Mouse (Mus musculus) common myeloid progenitor, adult 5-6 weeks (primary cell): Measurements from ENCODE around the gene Mapk8ip1. TPM values are rescaled to one million over a fixed set of nuclear protein-coding genes. Genes with fewer than 3 reads are reported as not detected.
A peak's percentile ranks its signal among the peaks of the same experiment; 100 is the strongest.

Experiments
- ATAC-seq: replicated peaks from 2 replicates; pipeline ENCODE4 v1.8.0; 2016; ENCODE audit warnings: low read depth, mild to moderate bottlenecking, moderate TSS enrichment, inconsistent platforms; ENCODE audit not compliant: poor library complexity, severe bottlenecking
- total RNA-seq: library from RNA; stranded (forward); fragments of 200-1000, 187-1606 nt; gene quantifications from 2 replicates; pipeline ENCODE4 v1.2.3, GENCODE M21; 2017

Gene Mapk8ip1
- total RNA-seq: not detected in 2 replicates

DNA sequence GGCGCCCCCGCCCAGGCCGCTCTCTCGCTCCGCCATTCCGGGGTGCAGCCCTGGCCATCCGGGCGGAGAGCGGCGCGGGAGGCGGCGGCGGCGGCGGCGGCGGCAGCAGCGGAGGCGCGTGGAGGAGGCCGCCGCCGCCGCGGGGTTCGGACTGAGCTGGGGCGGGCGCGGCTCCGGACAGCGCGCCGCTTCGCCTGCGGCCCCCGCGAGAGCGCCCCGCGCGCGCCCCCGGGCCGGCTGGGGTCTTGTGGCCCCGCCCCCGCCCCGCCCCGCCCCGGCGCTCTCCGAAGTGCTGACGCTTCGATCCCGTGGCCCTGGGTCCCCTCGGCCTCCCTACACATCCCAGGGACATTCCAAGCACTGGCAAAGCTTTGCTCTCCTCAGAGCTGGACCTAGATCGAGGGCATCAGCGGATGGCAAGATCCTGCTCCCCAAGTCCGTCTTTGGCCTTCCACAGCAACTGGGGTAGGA, at the start of gene Mapk8ip1:
Gene Mapk8ip1 (minus strand): TSS at position 173 of the 471 bp plus-strand sequence.
- ATAC-seq: peak; percentile 39

DNA sequence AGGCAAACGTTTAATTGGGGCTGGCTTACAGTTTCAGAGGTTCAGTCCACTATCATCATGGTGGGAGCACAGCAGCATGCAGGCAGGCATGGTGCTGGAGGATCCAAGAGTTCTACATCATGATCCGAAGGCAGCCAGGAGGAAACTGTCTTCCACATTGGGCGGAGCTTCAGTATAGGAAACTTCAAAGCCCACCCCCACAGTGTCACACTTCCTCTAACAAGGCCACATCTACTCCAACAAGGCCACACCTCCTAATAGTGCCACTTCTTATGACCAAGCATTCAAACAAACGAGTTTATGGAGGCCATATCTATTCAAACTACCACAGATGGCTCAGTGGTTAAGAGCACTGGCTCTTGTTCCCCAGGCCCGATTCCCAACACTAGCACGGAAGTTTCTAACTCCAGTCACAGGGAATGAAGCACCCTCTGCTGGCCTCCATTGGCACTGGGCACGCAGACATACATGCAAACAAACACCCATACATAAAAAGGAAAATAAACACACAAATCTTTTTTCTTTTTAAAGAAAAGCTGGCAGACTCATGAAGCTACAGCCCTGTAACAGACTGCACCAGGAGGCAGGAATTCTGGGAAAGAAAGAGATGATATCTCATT, 46.2 kb upstream of the Mapk8ip1 start:
- no peak for ATAC-seq

DNA sequence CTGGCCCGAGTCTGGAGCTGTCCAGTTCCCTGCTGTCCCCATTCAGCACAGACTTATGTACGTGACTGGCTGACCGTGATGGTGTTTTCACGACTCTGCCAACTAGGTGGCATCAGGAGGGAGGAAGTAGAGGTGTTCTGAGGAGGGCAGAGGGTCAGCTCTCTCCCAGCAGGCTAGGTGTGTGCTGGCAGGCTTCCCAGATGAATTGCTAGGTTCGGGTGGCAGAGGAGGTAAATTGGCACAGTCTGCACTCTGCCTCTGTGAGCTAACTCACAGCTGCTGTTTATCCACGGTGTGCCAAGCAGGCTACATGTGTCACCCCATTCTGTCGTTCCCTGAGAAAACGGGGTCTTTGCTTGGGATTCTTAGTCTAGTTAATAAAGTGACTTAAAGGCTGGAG, 45.6 kb upstream of the Mapk8ip1 start:
- no peak for ATAC-seq

DNA sequence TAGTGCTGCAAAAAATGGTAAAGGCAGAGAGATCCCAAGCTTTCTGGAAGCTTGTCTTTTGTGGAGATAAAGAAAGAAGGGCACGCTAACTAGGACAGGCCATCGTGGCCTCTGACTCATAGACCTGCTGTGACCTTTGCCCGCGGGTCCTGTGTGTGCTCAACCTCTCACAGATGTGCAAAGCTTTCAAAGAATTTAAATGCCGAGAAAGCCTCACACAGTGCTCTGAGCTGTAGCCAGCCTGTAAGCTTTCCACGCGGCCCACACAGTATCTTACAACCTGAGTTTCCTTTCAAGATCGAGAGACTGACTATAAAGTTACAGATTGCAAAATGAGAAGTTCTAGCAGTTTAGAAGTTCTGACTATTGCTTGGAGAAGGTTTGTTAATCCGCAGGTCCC, 44.8 kb upstream of the Mapk8ip1 start:
- ATAC-seq: no peak

DNA sequence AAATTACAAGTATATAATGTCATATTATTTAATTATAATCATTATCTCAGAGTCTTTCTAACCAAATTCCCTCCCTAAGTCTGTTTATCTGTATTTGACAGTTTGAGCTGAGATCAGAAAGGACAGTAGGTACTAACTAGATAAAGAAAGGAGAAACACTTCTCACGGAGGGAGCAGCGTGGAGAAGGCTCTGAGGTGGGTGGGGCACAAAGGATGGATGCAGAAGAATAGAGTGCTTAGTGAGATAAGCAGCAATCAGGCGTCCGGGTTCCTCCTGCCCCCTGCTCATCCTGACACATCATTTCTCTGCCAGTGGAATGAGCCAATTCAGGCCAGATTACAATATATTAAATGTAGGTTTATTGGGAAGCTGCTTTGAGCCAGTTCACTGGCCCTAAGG, 43.3 kb upstream of the Mapk8ip1 start:
- peak; percentile 83 for ATAC-seq

DNA sequence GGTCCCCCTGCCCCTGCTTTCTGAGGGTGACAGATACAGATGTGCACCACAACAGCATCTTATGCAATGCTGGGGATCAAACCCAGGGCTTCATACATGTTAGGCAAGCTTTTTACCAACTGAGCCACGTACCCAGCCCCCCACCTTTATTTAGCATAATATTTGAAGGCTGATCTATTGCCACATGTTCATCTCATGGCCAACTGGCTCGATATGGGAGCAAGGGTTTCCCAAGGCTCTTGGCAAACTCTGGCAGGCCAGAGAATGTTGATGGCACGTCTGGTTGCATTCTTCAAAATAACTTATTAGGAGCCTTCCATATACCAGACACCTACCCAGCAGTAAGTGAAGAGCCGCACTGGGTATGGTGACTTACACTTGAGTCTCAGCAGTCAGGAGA, 42.2 kb upstream of the Mapk8ip1 start:
- ATAC-seq: no peak

DNA sequence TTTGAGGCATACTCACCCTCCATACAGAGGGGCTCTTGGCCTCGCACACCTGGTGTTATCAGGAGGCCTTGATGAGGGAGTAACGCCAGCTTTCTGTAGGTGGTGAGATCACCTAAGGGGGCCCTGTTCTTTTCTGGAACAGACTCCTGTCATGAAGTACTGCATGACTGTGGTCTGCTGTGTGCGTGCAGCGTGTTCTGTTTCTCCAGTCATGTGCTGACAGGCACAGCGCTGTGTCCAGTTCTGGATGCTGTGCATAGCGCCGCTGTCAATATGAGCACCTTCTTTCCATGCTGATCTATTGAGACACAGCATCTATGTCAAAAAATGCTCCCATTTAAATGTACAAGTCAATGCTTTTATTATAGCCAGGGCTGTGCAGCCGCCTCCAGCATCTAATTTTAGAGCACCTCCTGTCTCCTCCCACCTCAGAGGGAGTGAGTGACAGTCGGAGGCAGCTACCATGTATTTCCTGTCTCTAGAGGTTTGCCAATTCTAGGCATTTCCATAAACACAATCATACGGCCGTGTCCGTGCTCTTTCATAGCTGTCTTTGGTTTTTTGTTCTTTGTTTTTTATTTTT, 41.4 kb upstream of the Mapk8ip1 start:
- peak; percentile 43; the same call in 1 of the 2 replicates for ATAC-seq

DNA sequence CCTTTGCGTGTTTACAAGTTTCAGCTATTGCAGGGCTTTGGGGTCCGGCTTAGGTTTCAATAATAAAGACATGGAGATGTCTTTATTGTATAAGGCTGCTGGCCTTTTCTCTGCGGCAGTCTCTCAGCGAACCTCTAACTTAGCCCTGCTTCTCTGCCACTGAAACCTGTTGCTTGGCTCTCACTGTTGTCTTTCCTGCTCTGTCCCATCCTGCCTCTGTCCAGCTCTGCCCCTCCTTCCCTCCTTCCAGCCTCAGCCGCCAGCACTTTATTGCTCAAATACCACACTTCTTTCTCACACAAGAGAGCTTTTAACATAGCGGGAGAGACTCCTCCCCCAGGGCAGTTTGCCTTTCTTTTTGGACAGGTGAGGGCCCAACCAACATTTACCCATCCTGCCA, 39.4 kb upstream of the Mapk8ip1 start:
- ATAC-seq: no peak

DNA sequence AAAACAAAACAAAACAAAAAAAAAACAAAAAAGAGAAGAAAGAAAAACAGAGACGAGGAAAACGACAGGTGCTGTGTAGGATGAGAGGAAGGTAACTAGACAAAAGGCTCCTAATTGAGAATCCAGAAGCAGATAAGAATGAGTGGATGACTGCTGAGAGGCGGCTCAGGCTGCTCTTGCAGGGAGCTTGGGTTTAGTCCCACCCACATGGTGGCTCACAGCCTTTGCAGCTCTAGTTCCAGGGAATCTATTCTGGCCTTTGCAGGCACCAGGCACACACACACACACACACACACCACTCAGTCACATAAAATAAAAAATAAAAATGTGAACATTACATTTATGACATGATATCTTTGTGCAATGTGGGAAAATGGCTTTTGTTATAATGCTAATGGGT, 37.5 kb upstream of the Mapk8ip1 start:
- ATAC-seq: no peak

DNA sequence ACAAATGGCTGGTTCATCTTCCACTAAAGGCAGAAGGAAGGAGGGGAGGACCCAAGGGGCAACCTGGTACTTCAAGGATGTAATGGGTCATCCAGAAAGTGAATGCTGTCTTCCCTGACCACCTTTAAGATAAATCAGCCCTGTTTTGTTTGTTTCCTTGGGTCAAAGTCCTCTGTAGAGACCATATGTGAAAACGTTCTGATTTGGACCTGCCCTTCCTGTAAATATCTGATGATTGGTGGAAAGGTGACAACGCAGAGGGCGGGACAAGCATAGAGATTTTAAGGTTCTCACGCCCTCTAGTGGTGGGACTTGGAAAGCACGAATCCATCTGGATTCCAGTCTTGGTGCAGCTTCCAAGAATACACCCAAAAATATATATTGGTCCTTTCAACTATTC, 36.8 kb upstream of the Mapk8ip1 start:
- ATAC-seq: peak; percentile 36

DNA sequence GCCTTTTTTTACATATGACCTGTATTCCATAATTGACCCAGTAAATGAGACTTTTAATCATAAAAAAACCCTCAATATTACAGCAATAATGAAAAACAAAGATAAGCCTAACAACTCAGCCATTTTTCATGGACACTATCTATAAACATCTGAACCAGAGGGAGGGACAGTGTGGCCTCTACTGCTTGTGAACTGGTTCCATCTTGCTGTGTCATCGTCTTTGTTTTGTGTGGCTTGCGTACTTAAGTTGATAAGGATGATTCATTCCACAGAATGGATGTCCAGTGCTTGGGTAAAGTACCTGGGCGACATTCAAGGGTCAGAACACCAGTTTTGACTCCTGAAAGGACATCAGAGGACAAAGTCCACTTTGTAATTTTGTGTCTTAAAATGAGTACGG, 36.3 kb upstream of the Mapk8ip1 start:
- ATAC-seq: no peak

DNA sequence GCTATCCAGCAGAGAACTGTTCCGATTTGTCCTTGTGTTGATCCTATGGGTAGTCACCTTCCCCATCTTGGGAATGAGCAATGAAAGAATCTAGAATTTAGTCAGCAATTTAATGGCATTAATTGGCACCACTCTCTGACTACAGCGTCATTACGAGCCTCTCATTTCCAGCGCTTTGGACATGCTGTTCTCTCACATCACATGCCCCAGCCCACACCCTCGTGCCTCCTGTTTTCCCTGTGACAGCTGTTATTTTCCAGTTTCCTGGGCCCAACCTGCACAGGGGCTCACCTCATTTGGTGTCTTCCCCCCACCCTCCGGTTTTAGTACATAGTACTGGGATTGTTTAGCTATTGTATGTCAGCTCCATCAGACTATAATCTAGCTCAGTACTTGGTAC, 34.0 kb upstream of the Mapk8ip1 start:
- no peak for ATAC-seq

DNA sequence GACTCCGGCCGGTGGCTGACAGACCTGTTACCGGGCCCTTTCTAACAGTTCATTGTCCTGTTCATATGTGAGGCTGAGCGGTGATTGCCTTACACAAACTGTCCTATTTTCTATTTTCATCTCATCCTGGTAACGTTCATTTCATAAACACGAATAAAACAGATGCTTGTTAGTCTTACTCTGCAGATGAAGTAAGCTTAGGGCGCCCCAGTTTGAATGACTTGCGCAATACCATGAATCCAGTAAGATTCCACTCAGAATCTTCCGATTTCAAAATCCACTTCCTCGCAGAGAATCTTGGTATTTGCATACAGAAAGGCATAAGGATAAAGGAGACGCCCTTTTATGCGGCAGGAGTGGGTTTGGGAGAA, 33.3 kb upstream of the Mapk8ip1 start:
- 0 out of 2 replicates have a peak, but pooled peaks have one; percentile 2 for ATAC-seq

DNA sequence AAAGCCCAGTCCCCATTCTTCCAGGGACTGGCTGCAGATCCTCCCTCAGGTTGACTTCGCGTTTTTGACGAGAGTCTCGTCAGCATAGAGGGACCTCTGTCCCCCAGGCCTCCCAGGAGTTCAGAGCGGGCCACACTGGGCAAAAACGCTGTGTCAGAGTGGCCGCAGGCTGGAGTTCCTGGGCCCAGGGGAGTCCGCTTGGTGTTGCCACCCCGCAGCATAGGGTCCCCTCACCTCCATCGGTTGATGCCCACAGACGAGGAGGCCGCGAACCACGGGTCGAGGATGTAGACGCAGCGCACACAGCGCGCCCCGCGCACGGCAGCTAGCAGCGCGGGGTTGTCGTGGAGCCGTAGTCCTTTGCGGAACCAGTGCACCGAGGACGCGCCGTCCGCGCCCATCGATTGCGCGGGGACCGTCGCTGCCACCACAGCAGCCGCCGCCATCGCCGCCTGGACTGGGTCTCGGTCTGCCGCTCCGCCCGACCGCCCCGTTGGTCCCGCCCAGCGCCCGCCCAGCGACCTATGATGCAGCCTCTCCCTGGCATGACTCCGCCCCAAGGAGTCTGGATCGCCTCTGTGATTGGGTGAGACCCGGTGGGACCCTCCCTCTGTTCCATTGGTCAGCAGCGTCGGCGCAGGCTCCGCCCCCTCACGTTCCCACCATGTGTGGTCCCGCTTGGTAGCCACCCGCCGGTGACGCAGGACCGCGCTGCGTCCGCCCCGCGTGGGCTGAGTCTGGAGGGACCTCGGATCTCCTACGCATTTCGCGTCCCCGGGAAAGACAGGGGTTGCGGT, 32.7 kb upstream of the Mapk8ip1 start, which contains the start of gene Cry2:
Gene Cry2 (minus strand): TSS at position 466 of the 797 bp plus-strand sequence.
- ATAC-seq: peak; percentile 94

DNA sequence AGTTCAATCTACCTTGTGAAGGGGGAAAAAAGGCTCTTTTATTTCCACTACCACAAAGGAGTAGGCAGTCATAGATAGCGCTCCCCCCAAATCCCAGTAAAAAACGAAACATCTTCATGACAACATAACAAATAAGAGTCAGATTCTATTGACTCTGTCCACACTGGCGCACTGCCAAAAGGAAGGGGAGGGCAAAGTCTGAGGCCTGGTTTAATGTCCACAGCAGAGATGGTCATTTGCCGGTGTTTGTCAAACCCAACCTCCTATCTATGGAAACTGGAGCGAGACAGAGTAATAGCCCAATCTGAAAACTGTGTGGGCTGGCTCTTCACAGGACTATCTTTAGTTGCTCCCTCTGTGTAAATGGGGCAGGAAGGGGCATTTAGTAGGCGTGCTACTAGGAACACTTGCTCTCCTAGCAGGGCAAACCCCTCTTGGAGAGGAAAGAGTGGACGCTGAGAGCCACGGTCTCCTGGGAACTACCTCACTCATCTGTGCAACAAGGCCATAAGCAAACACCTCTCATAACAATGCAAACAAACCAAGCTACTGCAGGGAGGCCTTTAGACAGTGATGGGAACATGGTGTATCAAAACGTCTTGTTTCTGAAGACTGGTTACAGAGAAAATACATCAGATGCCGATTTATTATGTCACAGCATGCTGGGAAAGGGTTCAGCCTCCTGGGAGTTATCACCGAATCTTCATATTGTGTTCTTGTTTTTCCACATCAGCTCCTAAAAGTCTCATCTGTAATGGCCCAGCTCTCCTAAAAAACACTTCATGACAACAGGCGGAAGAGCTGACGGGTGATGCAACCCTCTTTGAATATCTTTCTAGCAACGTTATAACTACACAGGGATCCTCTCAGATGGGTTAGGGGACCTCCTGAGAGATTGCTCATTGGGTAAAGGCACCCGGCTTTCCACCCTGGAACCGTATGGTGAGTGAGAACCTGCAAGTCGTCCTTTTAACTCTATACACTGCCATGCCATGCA, 31.5 kb upstream of the Mapk8ip1 start:
- no peak for ATAC-seq

DNA sequence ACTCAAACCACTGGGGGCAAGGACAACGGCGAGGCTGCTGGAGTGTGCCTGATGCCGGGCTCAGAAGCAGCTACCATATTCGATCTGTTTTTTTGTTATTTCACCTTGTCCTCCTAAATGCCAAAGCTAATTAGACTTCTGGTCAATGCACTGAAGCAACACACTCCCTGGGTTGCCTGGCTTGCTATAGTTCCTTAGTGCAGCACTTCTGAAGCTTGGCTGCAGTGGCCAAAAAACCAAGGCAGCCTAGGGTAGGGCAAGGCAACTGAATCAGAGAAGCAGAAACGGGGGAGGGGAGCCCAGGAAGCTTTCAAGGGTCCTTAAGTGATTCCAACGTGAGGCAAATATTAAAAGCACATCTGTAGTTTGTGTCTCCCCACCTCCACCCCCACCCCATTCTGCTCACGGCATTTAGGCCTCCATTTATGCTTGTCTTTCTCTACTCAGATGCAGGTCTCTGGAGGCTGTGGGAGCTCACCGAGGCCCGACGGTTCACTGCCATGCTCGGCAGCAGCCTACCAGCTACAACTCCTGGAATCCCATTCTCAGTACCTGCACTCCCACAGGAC, 30.6 kb upstream of the Mapk8ip1 start:
- no peak for ATAC-seq

DNA sequence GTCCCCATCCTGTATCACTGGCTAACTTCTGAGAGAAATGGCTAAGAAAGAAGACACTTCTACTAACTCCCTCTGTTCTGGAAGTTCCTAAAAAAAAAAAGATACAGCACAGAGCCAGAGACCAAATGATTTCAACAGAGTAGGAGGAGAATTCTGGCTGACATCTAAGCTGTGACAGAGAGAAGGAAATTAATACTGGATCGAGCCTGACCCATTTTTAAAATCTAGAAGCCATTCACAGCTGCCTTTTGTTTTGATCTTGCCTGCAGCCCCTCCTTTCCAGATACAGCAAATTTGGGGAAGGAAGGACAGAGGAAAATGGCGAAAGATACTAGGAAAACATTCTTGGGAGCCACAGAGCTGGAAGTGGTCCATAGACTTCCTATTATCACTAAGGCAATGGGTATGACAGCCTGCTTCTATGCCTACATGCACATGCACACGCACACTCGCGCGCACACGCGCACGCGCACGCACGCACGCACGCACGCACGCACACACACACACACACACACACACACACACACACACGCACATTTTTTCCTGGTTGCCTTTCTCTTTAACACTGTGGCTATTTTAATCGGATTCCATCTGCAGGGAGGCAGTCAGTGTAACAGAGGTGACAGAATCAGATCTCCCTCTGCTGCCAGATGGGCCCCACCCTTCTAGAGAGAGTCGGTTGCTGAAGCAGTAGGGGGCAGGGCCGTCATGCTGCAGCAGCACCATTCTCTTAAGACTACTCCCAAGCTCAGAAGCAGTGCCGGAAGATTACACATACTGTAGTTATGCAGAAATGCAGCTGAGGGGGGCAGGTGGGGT, 29.9 kb upstream of the Mapk8ip1 start:
- ATAC-seq: no peak

DNA sequence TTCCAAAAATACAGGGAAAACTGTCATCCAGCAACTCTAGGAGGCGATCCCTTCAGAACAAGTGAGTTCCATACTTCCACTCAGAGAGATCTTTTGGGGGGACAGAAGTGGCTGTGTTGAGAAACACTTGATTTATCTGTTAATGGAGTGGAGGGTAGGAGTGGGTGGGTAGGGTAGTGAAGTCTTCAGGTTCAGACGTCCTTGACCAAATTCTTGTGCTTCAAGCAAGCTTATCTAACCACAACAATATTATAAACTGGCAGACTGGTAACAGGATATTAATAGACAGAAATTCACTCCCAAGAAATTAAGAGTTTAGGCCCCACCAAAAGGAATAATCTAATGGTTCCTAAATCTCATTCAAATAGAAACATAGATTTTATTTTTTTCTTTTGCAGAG, 29.0 kb upstream of the Mapk8ip1 start:
- ATAC-seq: no peak

DNA sequence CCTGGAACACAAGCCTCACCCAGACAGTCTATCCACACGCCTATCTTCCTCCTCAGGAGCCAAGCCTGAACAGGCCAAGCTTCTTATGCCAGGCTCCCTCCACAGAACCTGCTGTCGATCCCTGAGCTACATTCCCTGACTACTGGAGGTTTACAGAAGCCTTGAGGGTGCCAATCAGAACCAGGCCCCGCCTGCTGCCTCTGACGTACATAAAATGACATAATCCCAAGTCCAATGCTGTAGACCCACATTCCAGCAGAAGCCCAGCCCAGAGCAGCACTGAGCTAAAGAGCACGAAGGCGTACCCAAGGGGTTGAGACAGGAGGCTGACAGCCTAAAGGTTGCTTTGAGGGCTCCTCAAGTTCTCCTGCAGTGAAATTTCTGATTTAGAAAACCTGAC, 26.8 kb upstream of the Mapk8ip1 start:
- no peak for ATAC-seq
